Mouse (Mus musculus): Measurements from ENCODE around the gene Cx3cr1. TPM values are rescaled to one million over a fixed set of nuclear protein-coding genes. Genes with fewer than 3 reads are reported as not detected.

The Cx3cr1 gene
- polyA plus RNA-seq, 1 experiment from 2014 or later, result 1.8 TPM

- ATAC-seq, result no peak
- Histone ChIP-seq H3K4me2 (ENCODE audit: low read depth, low read length) (no peak overlapping the region), H3K4me3 (ENCODE audit: low read depth, low read length) (no peak overlapping the region), H3K27me3 (ENCODE audit: insufficient read depth, low read length) (no peaks in the 10 kb centered on the region), H3K4me1 (ENCODE audit: insufficient read depth) (peaks cover 10% of the 10 kb centered on the region), H3K27ac (ENCODE audit: low read depth) (no peak overlapping the region), H3K9me3 (ENCODE audit: low read length) (no peaks in the 10 kb centered on the region), H3K9ac (replicated peaks) (no peak overlapping the region), H3K36me3 (replicated peaks; ENCODE audit: insufficient read depth, low read length) (no peaks in the 10 kb centered on the region)
- TF ChIP-seq EP300 (IDR thresholded peaks at IDR 0.05; ENCODE audit: low read depth) (no peak), CTCF (IDR thresholded peaks at IDR 0.05; ENCODE audit: low read depth) (no peak)
- WGBS (ENCODE audit: insufficient replicate concordance), result 65% methylated on average over 6 of the region's 6 CpGs
- DNase-seq, result no peak
Measured at GRCm38 (mm10) chr9:120029880-120030279, 39.8 kb downstream of the Cx3cr1 start.

GRCm38 (mm10) chr9:120027401-120028151 lies 42.1 kb downstream of the Cx3cr1 start:
- Histone ChIP-seq H3K27me3 (ENCODE audit: insufficient read depth, low read length) (no peaks in the 10 kb centered on the region), H3K4me1 (ENCODE audit: insufficient read depth) (peaks cover 10% of the 10 kb centered on the region), H3K4me2 (ENCODE audit: low read depth, low read length) (peak overlapping the region; percentile 10; the same call in 1 of the 2 replicates), H3K36me3 (replicated peaks; ENCODE audit: insufficient read depth, low read length) (no peaks in the 10 kb centered on the region), H3K4me3 (ENCODE audit: low read depth, low read length) (no peak overlapping the region), H3K27ac (ENCODE audit: low read depth) (no peak overlapping the region), H3K9ac (replicated peaks) (no peak overlapping the region), H3K9me3 (ENCODE audit: low read length) (no peaks in the 10 kb centered on the region)
- TF ChIP-seq EP300 (IDR thresholded peaks at IDR 0.05; ENCODE audit: low read depth), result no peak
- TF ChIP-seq CTCF (IDR thresholded peaks at IDR 0.05; ENCODE audit: low read depth), result peak; percentile 94
- ATAC-seq (peak; percentile 70), DNase-seq (peak; percentile 60)
- WGBS (ENCODE audit: insufficient replicate concordance), result 12% methylated on average over 12 of the region's 14 CpGs

DNA sequence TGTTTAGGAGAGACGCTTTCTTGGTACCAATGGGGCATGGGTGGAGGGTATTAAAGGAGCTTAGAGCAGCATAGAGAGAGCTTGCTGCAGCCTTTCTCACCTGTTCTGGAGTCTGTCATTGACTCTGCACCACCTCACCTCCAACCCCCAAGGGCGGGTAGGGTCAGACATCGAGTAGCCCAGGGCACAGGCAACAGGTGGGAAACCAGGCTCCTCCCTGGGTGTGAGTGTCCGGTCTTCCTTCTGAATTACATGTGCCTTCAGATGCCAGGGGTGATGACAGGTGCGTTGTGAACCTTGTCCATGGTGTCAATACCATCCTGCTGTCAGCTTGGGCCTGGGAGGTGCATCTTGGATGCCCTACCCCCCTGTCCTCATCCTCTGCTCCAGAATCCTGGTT lies 45.1 kb downstream of the Cx3cr1 start:
- Histone ChIP-seq H3K4me3 (ENCODE audit: low read depth, low read length) (no peak overlapping the region), H3K36me3 (replicated peaks; ENCODE audit: insufficient read depth, low read length) (no peaks in the 10 kb centered on the region), H3K27me3 (ENCODE audit: insufficient read depth, low read length) (no peaks in the 10 kb centered on the region), H3K27ac (ENCODE audit: low read depth) (no peak overlapping the region), H3K9ac (replicated peaks) (no peak overlapping the region), H3K9me3 (ENCODE audit: low read length) (no peaks in the 10 kb centered on the region), H3K4me1 (ENCODE audit: insufficient read depth) (peaks cover 10% of the 10 kb centered on the region), H3K4me2 (ENCODE audit: low read depth, low read length) (no peak overlapping the region)
- WGBS (ENCODE audit: insufficient replicate concordance), result 80% methylated on average over 5 of the region's 5 CpGs
- TF ChIP-seq CTCF (IDR thresholded peaks at IDR 0.05; ENCODE audit: low read depth) (no peak), EP300 (IDR thresholded peaks at IDR 0.05; ENCODE audit: low read depth) (no peak)
- DNase-seq (no peak), ATAC-seq (no peak)

GRCm38 (mm10) chr9:120024171-120024570 lies 45.5 kb downstream of the Cx3cr1 start:
- Histone ChIP-seq H3K4me3 (ENCODE audit: low read depth, low read length) (no peak overlapping the region), H3K36me3 (replicated peaks; ENCODE audit: insufficient read depth, low read length) (no peaks in the 10 kb centered on the region)
- WGBS (ENCODE audit: insufficient replicate concordance), result 66% methylated on average over 10 of the region's 10 CpGs

GRCm38 (mm10) chr9:120023086-120023811 lies 46.4 kb downstream of the Cx3cr1 start, which contains the start of gene Xirp1:
Gene Xirp1 (minus strand): TSS chr9:120023598.
- H3K27ac ChIP-seq (ENCODE audit: low read depth), result no peak within 1 kb of the TSS
- H3K9ac ChIP-seq (replicated peaks), result no peak within 1 kb of the TSS
- H3K27me3 ChIP-seq (ENCODE audit: insufficient read depth, low read length), result 0 out of 2 replicates have a peak, but pooled peaks cover 3% of the 10 kb centered on the region
- H3K9me3 ChIP-seq (ENCODE audit: low read length), result no peaks in the 10 kb centered on the region
- H3K4me1 ChIP-seq (ENCODE audit: insufficient read depth), result peaks cover 10% of the 10 kb centered on the region
- no peak within 1 kb of the TSS for H3K4me2 ChIP-seq (ENCODE audit: low read depth, low read length)
- DNase-seq, result no peak
- ATAC-seq, result no peak; the same call in 1 of the 2 replicates
- TF ChIP-seq EP300 (IDR thresholded peaks at IDR 0.05; ENCODE audit: low read depth) (no peak), CTCF (IDR thresholded peaks at IDR 0.05; ENCODE audit: low read depth) (no peak)
- 79% methylated on average over 18 of the region's 18 CpGs for WGBS (ENCODE audit: insufficient replicate concordance)
- no peaks in the 10 kb centered on the region for H3K36me3 ChIP-seq (replicated peaks; ENCODE audit: insufficient read depth, low read length)
- no peak within 1 kb of the TSS for H3K4me3 ChIP-seq (ENCODE audit: low read depth, low read length)

More at GRCm38 (mm10) chr9:120024171-120024570, 45.5 kb downstream of the Cx3cr1 start:
- Histone ChIP-seq H3K27ac (ENCODE audit: low read depth) (no peak overlapping the region), H3K27me3 (ENCODE audit: insufficient read depth, low read length) (no peaks in the 10 kb centered on the region), H3K4me1 (ENCODE audit: insufficient read depth) (peaks cover 10% of the 10 kb centered on the region), H3K9me3 (ENCODE audit: low read length) (no peaks in the 10 kb centered on the region), H3K9ac (replicated peaks) (no peak overlapping the region), H3K4me2 (ENCODE audit: low read depth, low read length) (no peak overlapping the region)
- DNase-seq, result no peak
- no peak for ATAC-seq
- TF ChIP-seq CTCF (IDR thresholded peaks at IDR 0.05; ENCODE audit: low read depth) (no peak), EP300 (IDR thresholded peaks at IDR 0.05; ENCODE audit: low read depth) (no peak)

GRCm38 (mm10) chr9:120021164-120021563 lies 48.5 kb downstream of the Cx3cr1 start:
- no peak for ATAC-seq
- no peak overlapping the region for H3K9ac ChIP-seq (replicated peaks)
- no peaks in the 10 kb centered on the region for H3K36me3 ChIP-seq (replicated peaks; ENCODE audit: insufficient read depth, low read length)
- DNase-seq, result no peak
- no peak overlapping the region for H3K4me2 ChIP-seq (ENCODE audit: low read depth, low read length)
- 0 out of 2 replicates have a peak, but pooled peaks cover 3% of the 10 kb centered on the region for H3K27me3 ChIP-seq (ENCODE audit: insufficient read depth, low read length)
- no peaks in the 10 kb centered on the region for H3K9me3 ChIP-seq (ENCODE audit: low read length)
- TF ChIP-seq EP300 (IDR thresholded peaks at IDR 0.05; ENCODE audit: low read depth) (no peak), CTCF (IDR thresholded peaks at IDR 0.05; ENCODE audit: low read depth) (no peak)
- 64% methylated on average over 5 of the region's 5 CpGs for WGBS (ENCODE audit: insufficient replicate concordance)
- H3K4me3 ChIP-seq (ENCODE audit: low read depth, low read length), result no peak overlapping the region
- peaks cover 9% of the 10 kb centered on the region for H3K4me1 ChIP-seq (ENCODE audit: insufficient read depth)
- H3K27ac ChIP-seq (ENCODE audit: low read depth), result no peak overlapping the region

All from liver, postnatal 0 days (tissue).